Mouse (Mus musculus) spleen, adult 2 months (tissue): ENCODE measurements at regions not wholly inside any gene's neighbourhood (a gene's known extent, or its start where the extent isn't known, plus 50 kb on each side); places are given as distances from the start of the nearest gene placed in this dataset.

Experiments
- CTCF ChIP-seq: fragments of 200-500 bp; IDR thresholded peaks from 2 replicates; pipeline ENCODE4 v1.5.1; 2011; ENCODE audit warnings: mild to moderate bottlenecking, inconsistent platforms; ENCODE audit not compliant: insufficient read depth, insufficient read length, insufficient replicate concordance; ENCODE audit errors: extremely low read depth
- POLR2A ChIP-seq: fragments of 200-500 bp; IDR thresholded peaks from 2 replicates; pipeline ENCODE4 v1.6.1; 2011; ENCODE audit warnings: low read depth, low read length, inconsistent platforms

GRCm38 (mm10) chr14:114969020-114969419, 123.0 kb upstream of the Gpc5 start:
- TF ChIP-seq POLR2A (no peak), CTCF (no peak)
